Mouse (Mus musculus) small intestine, adult 2 months (tissue): Measurements from ENCODE around the gene Runx3. TPM values are rescaled to one million over a fixed set of nuclear protein-coding genes. Genes with fewer than 3 reads are reported as not detected.

Experiments
- H3K27ac ChIP-seq: fragments of 200-500 bp; 2 replicates; pipeline ENCODE4 v1.5.1; 2012; ENCODE audit warnings: low read depth, low read length, control low read depth, inconsistent platforms; ENCODE audit not compliant: insufficient read depth
- H3K27me3 ChIP-seq: fragments of 200-500 bp; 2 replicates; pipeline ENCODE4 v1.6.1; 2012; ENCODE audit warnings: mild to moderate bottlenecking, moderate library complexity, low read length, inconsistent platforms; ENCODE audit not compliant: control insufficient read depth, insufficient read depth
- H3K36me3 ChIP-seq: fragments of 200-500 bp; 2 replicates; pipeline ENCODE4 v1.6.1; 2012; ENCODE audit warnings: mild to moderate bottlenecking, low read length, control low read depth, inconsistent platforms; ENCODE audit not compliant: control insufficient read depth, insufficient read depth
- H3K4me1 ChIP-seq: fragments of 200-500 bp; 2 replicates; pipeline ENCODE4 v1.6.1; 2012; ENCODE audit warnings: low read length, inconsistent platforms, mixed read lengths; ENCODE audit not compliant: control insufficient read depth, insufficient read depth, insufficient read length
- H3K4me3 ChIP-seq: fragments of 200-500 bp; 2 replicates; pipeline ENCODE4 v1.5.1; 2012; ENCODE audit warnings: low read depth, mild to moderate bottlenecking, control low read depth, inconsistent platforms, low read length, moderate library complexity
- CTCF ChIP-seq: fragments of 200-500 bp; IDR thresholded peaks from 2 replicates; pipeline ENCODE4 v1.5.1; 2012; ENCODE audit warnings: low read depth, mild to moderate bottlenecking, control low read depth, inconsistent platforms, low read length, moderate library complexity, mixed read lengths; ENCODE audit not compliant: insufficient replicate concordance, insufficient read length; ENCODE audit errors: extremely low read depth
- POLR2A ChIP-seq: fragments of 200-500 bp; IDR thresholded peaks from 2 replicates; pipeline ENCODE4 v1.6.1; 2012; ENCODE audit warnings: low read depth, mild to moderate bottlenecking, control low read depth, inconsistent platforms, low read length, moderate library complexity
- WGBS: fragments of 180-500 bp; shearing (Covaris S2); methylation state at CpG from one replicate; pipeline ENCODE4 v1.1.7; 2018; 5-methylcytosine and 5-hydroxymethylcytosine counted together
- polyA plus RNA-seq: library from polyadenylated mRNA; depleted of rRNA; stranded (reverse); fragments of >200 nt; gene quantifications from 2 replicates; pipeline ENCODE4 v1.2.3, GENCODE M21; 2012; rRNA removed

Gene Runx3
- polyA plus RNA-seq, 1 experiment, result 23.7 TPM

GRCm38 (mm10) chr4:135221632-135222407 is 101.4 kb downstream of the Runx3 start:
- TF ChIP-seq CTCF (no peak), POLR2A (no peak)
- 79% methylated on average over 12 of the region's 12 CpGs for WGBS
- Histone ChIP-seq H3K4me1 (no peaks in the 10 kb centered on the region), H3K27me3 (no peaks in the 10 kb centered on the region), H3K27ac (no peak overlapping the region), H3K36me3 (peaks cover 13% of the 10 kb centered on the region), H3K4me3 (no peak overlapping the region)

GRCm38 (mm10) chr4:135223808-135224207 is 103.4 kb downstream of the Runx3 start:
- H3K27ac ChIP-seq, result no peak overlapping the region
- peaks cover 7% of the 10 kb centered on the region for H3K36me3 ChIP-seq
- no peak overlapping the region for H3K4me3 ChIP-seq
- no peaks in the 10 kb centered on the region for H3K4me1 ChIP-seq
- TF ChIP-seq CTCF, result no peak
- no peak for TF ChIP-seq POLR2A
- no peaks in the 10 kb centered on the region for H3K27me3 ChIP-seq
- WGBS, result 94% methylated on average over 9 of the region's 9 CpGs

GRCm38 (mm10) chr4:135226008-135226667 is 105.7 kb downstream of the Runx3 start:
- 89% methylated on average over 12 of the region's 12 CpGs for WGBS
- TF ChIP-seq POLR2A, result no peak
- TF ChIP-seq CTCF, result no peak
- no peak overlapping the region for H3K4me3 ChIP-seq
- no peak overlapping the region for H3K27ac ChIP-seq
- no peaks in the 10 kb centered on the region for H3K27me3 ChIP-seq
- H3K36me3 ChIP-seq, result peaks cover 7% of the 10 kb centered on the region
- H3K4me1 ChIP-seq, result no peaks in the 10 kb centered on the region

Other genes with a start within 250 kb of the Runx3 start
- 29.8 and 54.4 TPM in 2 replicates for gene Tmem50a, start 205.6 kb upstream of the Runx3 start, polyA plus RNA-seq
- gene Rsrp1, start 197.1 kb upstream of the Runx3 start, polyA plus RNA-seq, result 758 and 1,409 TPM in 2 replicates
- gene Syf2, start 189.8 kb upstream of the Runx3 start, polyA plus RNA-seq, result 2.4 and 9.2 TPM in 2 replicates
- gene Clic4, start 152.2 kb downstream of the Runx3 start, polyA plus RNA-seq, result 20.6 and 26.2 TPM in 2 replicates
- 7.4 and 12.2 TPM in 2 replicates for gene Srrm1, start 232.7 kb downstream of the Runx3 start, polyA plus RNA-seq